Mouse (Mus musculus): Measurements from ENCODE around the gene Gm5148. TPM values are rescaled to one million over a fixed set of nuclear protein-coding genes. Genes with fewer than 3 reads are reported as not detected.
A peak's percentile ranks its signal among the peaks of the same experiment; 100 is the strongest.

Gm5148 gene
- under 1 TPM; 0.25 to 0.43 TPM for total RNA-seq (2021)

- peak; percentile 23 for DNase-seq
Observed at GRCm38 (mm10) chr3:37724171-37724804, at the start of gene Gm5148. Gene Gm5148, minus strand, starts transcription at chr3:37724490.

- no peak for DNase-seq
Observed at GRCm38 (mm10) chr3:37770951-37771350, 46.7 kb upstream of the Gm5148 start.

GRCm38 (mm10) chr3:37769268-37769756 is 45.0 kb upstream of the Gm5148 start:
- peak; percentile 85 for DNase-seq

GRCm38 (mm10) chr3:37767147-37768015 is 43.1 kb upstream of the Gm5148 start:
- DNase-seq, result no peak

GRCm38 (mm10) chr3:37766628-37767027 is 42.3 kb upstream of the Gm5148 start:
- DNase-seq, result no peak

- DNase-seq, result no peak
Observed at GRCm38 (mm10) chr3:37765971-37766370, 41.7 kb upstream of the Gm5148 start.

GRCm38 (mm10) chr3:37765275-37765674 is 41.0 kb upstream of the Gm5148 start:
- DNase-seq, result no peak

GRCm38 (mm10) chr3:37762303-37762702 is 38.0 kb upstream of the Gm5148 start:
- no peak for DNase-seq

- no peak for DNase-seq
Observed at GRCm38 (mm10) chr3:37761741-37762140, 37.5 kb upstream of the Gm5148 start.

- no peak for DNase-seq
Observed at GRCm38 (mm10) chr3:37760866-37761265, 36.6 kb upstream of the Gm5148 start.

GRCm38 (mm10) chr3:37758611-37759322 is 34.5 kb upstream of the Gm5148 start:
- DNase-seq, result peak; percentile 48

GRCm38 (mm10) chr3:37758124-37758523 is 33.8 kb upstream of the Gm5148 start:
- DNase-seq, result peak; percentile 61

GRCm38 (mm10) chr3:37757613-37758012 is 33.3 kb upstream of the Gm5148 start:
- no peak for DNase-seq

- no peak for DNase-seq
Observed at GRCm38 (mm10) chr3:37756005-37756404, 31.7 kb upstream of the Gm5148 start.

GRCm38 (mm10) chr3:37754639-37755038 is 30.3 kb upstream of the Gm5148 start:
- DNase-seq, result no peak

GRCm38 (mm10) chr3:37753148-37753547 is 28.9 kb upstream of the Gm5148 start:
- no peak for DNase-seq

GRCm38 (mm10) chr3:37748002-37748733 is 23.9 kb upstream of the Gm5148 start:
- DNase-seq, result no peak

GRCm38 (mm10) chr3:37747258-37748001 is 23.1 kb upstream of the Gm5148 start:
- DNase-seq, result no peak

- no peak for DNase-seq
Observed at GRCm38 (mm10) chr3:37744050-37744449, 19.8 kb upstream of the Gm5148 start.

- no peak for DNase-seq
Observed at GRCm38 (mm10) chr3:37739996-37740395, 15.7 kb upstream of the Gm5148 start.

- no peak for DNase-seq
Observed at GRCm38 (mm10) chr3:37738171-37738950, 14.1 kb upstream of the Gm5148 start.
